Mouse (Mus musculus): ENCODE data around the gene Srp54b. TPM values are rescaled to one million over a fixed set of nuclear protein-coding genes. Genes with fewer than 3 reads are reported as not detected.

Srp54b gene
- polyA plus RNA-seq, 1 experiment, result 29.0 TPM

Other genes starting within 250 kb of the Srp54b start
- gene Gm20403, start 168.6 kb upstream of the Srp54b start, polyA plus RNA-seq (2012; rRNA removed), result not detected in 2 replicates
- 1.8 and 2.3 TPM in 2 replicates for gene Baz1a, start 140.8 kb upstream of the Srp54b start, polyA plus RNA-seq (2012; rRNA removed)
- gene 2700097O09Rik, start 75.0 kb upstream of the Srp54b start, polyA plus RNA-seq (2012; rRNA removed), result 15.9 and 17.1 TPM in 2 replicates
- gene Srp54a, start 74.8 kb upstream of the Srp54b start, polyA plus RNA-seq (2012; rRNA removed), result 71.6 and 76.5 TPM in 2 replicates
- 25.6 and 27.4 TPM in 2 replicates for gene Fam177a, start 30.6 kb upstream of the Srp54b start, polyA plus RNA-seq (2012; rRNA removed)
- gene 1700047I17Rik2, start 44.5 kb downstream of the Srp54b start, polyA plus RNA-seq (2012; rRNA removed), result not detected in 2 replicates
- 64.5 and 66.5 TPM in 2 replicates for gene Srp54c, start 75.1 kb downstream of the Srp54b start, polyA plus RNA-seq (2012; rRNA removed)
- gene 1110008L16Rik, start 144.5 kb downstream of the Srp54b start, polyA plus RNA-seq (2012; rRNA removed), result 7.0 and 7.8 TPM in 2 replicates
- 10.5 and 10.9 TPM in 2 replicates for gene Ppp2r3c, start 147.9 kb downstream of the Srp54b start, polyA plus RNA-seq (2012; rRNA removed)
- 127 and 129 TPM in 2 replicates for gene Psma6, start 229.1 kb downstream of the Srp54b start, polyA plus RNA-seq (2012; rRNA removed)

Data from cortical plate, adult 2 months (tissue).